Mouse (Mus musculus) right cerebral cortex, postnatal 10 days (tissue): ENCODE data around the gene Sik1.

Source experiments
- DNase-seq, 2 experiments: peaks; one replicate each; pipeline ENCODE4 v3.0.0; 2021; ENCODE audit warnings: low spot score in 2 of 2

Sik1 gene

DNA sequence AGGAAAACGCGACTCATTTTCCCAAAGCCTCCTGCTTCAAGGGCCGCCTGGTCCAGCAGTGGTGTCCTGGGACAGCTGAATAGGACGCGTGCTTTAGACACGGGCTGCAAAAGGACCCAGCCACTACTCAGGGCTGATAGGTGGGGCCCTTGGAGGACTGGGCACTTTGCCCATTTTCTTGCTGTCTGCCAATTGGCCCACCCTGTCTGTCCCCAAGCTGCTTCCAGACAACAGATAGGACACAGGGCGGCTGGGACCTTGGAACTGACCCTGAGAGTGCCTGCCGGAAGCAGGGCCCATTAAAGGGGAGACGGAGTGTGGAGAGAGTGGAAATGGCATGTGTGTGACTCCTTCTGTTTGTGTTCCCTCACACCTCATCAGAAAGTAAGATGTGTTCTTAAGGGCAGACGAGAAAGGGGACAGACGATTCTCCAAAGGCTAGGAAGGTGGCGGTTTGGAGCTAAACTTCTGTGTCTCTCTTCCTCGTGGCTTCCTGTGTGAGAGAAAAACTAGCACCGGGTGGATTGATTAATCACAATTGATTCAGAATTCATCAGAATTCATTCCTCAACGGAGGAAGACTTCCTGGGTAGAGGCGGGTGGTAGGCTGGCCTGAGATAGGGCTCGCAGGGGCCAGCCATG is 1.0 kb upstream of the Sik1 start:
- DNase-seq: peak; percentile 68 to 75

DNA sequence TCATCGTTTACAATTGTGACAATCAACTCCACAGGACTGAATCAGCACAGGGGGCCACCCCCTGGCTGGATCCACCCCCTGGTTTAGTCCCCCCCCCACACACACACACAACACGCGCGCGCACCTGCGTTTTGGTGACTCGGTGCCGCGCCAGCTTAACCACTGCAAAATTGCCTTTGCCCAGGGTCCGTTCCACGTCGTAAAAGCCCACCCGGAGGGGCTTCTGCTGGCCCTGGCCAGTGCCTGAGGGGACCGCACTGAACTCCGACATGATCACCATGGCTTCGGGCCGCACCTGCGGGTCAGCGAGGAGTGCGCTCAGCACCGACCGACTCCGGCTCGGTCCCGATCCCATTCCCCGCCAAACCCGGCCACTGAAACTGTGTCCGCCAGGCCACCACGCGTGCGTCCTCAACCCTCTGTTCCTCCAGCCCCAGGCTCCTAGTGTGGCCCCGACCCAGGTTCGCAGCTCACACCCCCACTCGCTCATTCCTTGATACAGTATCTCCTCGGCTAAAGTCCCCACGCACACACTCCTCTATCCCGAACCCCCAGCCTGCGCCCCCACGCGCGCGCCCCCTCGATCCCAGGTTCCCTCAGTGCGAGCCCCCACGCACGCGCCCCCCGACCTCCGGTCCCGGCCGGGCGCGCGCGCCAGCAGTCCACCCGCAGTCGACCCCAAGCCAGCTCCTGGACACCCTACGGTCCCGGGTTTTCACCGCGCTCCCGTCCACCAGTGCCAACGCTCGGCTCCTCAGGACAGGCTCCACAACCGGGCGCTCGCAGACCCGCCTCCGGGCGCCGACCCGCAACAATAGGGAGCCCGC is 621 bp downstream of the Sik1 start:
- peak; percentile 54 to 70 for DNase-seq

DNA sequence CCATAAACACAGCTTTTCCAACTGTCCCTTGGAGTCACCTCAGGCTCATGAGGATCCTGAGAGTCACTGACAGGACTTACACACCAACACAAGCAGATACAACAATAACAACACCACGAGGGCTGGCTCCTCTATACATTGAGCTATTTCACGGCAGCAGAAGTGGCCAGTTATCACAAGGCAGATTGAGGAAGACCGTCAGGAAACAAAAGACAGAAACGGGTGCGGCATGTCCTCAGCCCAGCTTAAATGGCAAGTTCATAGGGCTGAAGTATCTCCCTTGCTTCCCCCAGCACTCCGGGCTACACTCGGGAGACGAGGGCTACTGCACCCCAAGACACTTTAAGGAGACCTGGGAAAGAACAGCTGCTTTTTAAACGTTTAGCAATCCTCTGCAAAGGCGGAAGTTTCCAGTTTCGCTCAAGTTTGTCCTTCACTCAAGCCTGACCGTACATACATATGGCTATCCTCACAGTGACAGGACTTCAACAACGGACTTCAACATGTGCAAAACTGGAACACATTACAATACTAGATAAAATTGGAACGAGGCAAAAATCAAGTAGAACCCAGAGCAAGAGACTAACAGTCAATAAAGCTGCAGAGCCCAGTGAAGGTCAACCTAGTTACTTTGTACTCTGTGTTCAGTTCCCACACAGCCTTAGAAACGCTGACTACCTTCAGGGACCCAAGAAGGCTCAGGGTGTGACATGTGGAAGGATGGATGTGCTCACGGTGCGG is 2.0 kb downstream of the Sik1 start:
- no peak for DNase-seq

DNA sequence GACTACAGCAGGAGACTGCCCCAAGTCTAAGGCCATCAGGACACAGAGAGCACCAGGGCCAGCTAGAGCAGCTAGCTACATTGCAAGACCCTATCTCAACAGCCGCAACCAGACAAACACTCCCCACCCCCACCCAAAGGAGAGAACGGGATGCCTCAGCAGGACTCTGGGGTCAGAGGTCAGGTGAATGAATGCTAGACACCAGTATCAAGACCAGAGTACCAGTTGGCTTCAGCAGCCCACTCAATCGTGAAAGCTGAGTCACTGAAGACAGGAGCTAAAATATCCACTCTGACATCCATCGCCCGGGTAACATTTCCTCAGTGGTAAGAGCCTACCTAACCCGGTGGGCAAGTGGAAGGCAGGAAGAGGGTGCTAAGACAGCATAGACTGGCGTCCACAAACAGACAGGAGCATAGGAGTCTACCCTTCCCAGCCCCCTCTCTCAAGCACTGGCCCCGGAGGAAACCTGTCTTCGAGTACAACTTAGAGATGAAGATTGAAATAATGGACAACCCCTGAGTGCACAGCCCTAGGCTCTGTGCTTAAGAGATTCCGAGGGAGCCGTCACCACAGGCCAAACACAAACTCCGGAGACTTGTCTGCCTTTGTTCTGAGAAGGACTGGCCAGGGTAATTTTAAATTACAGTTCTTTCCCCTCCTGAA is 2.7 kb downstream of the Sik1 start:
- DNase-seq: no peak

DNA sequence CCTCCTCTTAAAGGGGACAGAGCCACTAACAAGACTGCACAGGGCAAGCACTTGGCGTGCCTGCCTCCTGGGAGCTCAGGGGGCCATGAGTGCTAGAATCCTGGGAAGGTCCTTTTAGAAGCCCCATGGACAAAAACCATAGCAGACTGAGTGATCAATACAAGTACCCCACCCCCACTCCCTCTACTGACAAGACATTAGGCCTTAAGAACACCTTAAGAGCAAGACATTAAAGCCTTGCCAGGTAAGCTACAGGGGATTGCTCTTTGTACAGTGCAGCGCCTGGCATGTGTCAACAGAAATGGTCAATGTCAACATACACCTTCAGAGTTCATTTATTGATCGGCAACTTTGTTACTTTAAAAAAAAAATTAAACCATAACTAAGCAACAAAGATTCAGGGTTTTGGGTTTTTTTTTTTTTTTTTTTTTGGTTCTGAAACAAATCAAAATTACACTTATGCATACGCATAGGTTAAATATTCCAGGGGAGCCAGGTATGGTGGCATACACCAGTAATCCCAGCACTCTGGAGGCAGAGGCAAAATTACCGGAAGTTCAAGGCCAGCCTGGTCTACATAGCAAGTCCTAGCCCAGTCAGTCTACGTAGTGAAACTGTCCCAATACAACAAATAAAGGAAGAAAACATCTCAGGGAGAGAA is 3.7 kb downstream of the Sik1 start:
- DNase-seq: no peak

DNA sequence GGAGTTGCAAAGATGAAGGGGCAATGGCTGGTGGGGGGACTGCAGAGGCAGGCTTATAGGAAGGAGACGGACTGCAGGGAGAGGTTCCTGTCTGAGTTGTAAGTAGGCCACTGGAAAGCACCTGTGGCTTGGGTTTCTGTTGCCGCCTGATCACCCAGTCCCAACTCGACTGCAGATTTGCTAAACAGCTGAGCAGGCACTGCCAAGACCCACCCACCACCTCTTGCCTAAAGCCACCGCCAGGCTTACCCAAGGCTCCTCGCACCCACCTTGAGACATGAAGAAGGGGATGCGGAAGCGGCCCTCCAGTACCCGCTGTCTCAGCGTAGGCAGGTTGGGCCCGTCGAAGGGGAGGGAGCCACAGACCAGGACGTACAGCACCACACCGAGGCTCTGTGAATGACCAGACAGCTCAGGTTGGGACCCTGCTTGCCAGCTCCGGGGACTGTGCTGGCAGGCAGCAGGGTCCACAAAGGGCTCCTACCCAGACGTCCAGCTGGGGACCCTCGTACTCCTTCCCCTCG is 5.1 kb downstream of the Sik1 start:
- DNase-seq: no peak

DNA sequence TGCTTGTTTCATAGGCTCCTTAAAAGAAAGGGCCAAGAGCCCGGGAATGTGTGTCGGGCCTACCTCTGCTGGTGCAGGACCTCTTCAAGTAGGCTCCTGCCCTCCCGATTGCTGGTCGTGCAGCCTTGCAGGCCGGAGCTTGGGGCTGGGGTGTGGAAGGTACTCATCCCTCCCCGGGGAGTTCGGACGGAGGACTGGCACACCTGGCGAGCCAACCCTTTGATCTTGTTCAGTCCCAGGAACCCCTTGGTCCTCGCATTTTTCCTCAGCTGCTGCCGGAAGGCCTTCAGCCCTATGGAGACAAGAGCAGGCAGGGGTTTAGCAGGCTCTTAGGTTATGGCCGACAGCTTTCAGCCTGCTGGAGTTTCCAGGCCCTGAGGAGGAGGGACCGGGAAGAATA is 8.6 kb downstream of the Sik1 start:
- no peak for DNase-seq

DNA sequence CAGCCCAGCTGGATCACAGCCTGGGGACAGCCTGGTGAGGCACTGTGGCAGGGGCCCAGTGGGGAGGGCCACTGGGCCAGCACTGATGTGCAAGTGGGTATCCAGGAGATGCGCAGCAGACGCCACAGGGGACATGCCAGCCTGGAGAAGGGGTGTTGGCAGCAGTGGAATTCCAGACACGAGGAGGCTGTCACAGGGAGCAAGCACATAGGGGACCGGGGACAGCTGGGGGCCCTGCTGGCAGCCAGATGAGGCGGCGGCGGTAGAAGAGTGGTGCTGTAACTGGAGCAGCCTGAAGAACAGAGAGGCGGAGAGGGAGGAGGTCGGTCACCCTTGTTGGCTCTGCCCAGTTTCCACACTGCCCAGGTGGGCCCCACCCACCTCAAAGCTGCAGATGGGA is 9.3 kb downstream of the Sik1 start:
- DNase-seq: no peak

DNA sequence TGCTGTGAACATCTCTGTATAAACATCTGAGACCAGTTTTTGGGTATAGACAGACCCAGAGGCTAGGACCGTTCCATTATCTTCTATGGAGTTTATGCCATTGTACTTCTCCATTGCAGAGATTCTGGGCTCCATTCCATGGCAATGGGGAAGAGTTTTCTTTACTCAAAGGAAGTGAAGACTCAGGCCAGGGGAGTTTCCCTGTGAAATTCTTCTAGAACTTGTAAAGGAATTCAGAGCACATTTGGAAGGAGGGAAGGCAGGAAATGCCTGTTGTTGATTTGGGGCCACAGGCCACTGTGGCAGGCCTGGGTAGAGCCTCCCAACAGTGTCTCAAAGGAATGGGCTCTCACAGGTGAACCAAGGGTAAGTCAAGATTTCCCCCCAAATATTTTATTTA is 11.7 kb downstream of the Sik1 start:
- no peak for DNase-seq

DNA sequence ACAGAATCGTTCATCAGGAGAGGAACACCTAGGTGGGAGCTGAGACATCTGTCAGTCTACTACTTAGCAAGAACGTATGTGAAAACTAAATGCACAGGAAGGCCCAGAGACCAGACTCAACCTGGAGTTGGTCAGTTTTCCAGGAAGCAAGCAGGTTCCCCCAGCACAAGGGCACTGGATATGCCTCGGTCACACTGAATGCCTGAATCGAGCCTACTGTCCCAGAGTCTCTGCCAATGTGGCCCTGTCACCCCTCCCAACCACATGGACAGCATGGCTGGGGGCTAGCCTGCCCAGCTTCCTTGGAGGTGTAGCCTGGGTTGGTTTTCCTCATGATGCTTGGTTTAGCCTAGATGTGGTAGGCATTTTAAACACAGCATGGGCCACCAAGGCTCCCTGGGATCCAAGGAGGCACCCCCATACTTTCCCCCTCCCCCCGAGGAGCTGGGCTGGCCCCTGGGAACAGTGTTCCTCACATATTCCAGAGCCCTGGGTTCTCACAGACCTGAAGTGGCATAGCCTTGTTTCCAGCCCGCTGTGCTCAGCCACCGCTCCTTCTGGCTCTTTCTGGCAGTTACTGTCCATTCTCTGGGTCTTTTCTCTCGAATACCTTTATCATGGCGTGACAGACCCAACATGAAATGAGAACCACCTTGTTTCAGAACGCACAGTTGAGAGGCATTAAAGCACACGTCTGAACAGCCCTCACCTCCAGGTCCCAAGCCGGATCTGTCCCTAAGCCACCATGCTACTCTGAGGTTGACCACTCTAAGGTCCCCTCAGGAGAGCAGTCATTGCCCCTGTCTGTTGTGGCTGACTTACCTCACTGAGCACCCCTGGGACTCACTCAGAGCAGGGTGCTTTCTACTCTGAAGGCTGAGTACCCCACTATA is 12.4 kb downstream of the Sik1 start:
- DNase-seq: no peak

DNA sequence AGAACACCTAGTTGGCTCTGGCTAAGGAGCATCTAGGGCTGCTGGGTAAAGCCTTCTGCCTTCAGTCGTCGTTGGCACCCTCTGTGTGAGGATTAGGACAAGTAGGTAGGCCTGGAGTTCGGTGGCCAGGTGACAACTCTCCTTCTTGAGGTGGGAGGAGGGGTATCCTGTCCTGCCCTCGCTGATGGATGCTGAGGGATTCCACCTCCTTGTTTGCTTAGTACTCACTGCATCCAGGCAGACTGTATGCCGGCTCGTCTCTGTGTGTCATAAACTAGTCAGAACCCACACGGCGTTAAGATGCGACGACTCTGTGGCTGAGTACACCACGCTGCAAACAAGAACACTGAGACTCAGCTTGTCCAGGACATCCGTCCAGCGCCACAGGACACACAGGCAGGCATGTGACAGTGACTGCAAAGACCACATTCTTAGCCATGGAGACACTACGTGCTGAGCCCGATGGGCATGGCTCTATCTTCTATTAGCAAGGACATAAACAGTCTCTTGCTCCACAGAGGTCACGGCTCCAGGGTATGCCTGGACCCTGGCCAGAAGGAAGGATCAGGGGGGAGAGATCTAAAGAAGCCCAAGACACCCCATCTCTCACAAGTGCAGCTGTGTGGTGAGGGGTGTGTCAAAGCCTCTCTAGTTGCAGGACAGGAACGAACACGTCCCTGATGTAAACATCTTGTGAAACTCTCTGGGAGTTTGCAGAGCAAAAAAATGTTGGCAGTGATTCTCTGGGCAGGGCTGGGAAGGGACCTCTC is 13.6 kb downstream of the Sik1 start:
- no peak for DNase-seq

DNA sequence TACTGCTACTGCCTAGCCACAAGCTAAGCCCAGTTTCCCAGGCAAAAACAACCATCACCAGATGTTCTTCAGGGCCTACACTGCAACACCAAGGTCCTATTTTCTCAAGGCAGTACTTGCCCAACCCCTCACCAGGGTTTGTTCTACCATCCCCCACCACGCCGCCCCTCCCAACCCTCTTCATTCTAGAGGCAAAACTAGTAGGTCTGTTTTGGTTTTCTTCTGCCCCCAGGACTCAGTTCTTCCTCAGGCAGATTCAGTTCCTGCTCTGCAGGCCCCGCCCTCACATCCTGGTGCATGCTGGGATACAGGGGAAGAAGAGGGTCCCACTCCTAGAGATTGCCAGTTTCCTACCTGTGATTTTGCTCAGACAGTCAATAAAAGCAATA is 14.2 kb downstream of the Sik1 start:
- DNase-seq: no peak

DNA sequence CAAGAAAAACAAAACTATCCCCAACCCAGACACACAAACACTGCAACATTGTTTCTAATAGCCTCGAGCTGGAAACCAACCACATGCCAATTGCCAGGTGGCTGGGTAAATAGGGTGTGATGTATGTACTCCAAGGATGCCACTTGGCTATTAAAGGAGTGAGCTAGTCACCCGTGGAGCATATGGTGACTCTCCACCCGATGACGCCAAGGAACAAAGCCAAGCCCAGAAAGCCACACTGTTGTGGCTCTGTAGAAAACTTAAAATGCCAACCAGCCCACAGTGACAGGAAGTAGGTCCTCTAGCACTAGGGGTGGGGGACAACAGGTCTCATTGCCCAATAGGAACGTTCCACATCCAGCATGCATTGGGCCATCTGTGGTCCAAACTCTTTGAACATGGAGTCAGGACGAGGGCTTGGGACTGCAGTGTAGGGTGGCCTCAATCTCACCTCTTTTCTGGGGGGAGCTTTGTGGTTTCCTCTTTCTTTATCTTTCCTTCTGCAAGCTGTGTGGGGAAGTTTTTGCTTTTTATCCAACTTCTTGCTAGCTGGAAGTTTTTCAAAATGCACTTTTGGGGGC is 15.1 kb downstream of the Sik1 start:
- no peak for DNase-seq

DNA sequence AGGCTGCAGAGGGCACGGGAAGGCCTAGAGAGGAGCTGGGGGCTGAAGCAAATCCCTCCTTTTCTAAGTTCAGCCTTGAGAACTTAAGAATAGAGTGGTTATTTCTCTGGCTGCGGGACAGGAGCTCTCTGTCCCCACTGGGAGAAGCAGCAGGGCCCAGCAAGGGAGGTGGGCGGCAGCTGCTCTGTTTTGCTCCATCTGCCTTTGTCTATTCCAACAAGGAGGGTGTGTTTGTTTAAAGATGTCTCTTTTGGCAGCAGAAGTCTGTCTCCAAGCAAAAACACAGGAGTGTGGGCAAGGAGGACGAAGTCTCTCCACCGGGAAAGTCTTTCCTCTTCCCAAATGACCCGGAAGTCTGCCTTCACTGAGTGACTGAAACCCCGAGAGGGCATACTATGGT is 18.8 kb downstream of the Sik1 start:
- peak; percentile 61 to 74 for DNase-seq

DNA sequence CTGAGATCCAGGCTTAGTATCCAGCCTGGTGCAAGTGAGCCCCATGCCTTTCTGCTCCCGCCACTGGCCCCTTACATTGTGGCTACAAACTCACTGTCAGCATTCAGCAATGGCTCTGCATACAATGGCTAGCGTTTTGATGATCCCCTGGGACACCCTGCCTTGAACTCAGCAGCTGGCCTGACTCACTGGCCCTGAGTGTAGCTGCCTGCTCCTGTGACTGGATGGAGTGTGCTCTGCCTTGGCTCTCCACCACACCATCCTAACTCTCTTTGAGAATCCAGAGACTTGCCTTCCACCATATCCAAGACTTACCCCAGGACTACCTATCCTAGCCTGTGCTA is 19.4 kb downstream of the Sik1 start:
- DNase-seq: no peak

DNA sequence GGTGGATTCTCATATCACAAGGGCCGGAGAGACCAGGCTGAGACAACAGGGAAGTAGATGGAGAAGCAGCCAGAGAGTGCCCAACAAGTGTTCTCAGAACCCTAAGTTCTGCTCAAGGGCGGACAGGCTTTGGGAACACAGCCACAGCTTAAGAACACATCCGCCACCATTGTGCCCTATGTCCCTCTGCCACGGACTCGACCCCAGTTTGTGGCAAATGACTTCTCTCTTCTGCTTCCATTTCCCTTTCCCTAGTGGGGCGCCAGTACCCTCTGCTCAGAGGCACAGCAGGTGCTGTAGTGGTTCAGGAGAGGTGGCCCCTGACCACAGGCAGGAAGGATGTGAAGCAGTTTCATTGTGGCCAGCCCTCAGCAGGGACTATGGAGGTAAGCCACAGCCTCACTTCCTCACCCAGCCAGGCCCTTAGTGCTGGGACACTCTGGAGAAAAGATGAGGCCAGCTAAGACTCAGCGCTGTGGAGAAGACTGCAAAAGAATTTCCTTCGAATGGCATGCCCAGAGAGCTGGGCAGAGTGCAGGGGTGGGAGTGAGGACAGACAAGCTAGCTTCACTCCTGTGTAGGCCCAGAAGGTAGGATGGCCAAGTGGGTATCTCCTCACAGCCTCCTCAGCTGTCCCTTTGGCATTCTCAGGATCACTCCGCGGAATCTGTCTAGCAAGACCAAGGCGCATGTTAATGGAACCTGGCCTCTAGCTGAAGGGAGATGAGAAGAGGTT is 19.9 kb downstream of the Sik1 start:
- no peak for DNase-seq

DNA sequence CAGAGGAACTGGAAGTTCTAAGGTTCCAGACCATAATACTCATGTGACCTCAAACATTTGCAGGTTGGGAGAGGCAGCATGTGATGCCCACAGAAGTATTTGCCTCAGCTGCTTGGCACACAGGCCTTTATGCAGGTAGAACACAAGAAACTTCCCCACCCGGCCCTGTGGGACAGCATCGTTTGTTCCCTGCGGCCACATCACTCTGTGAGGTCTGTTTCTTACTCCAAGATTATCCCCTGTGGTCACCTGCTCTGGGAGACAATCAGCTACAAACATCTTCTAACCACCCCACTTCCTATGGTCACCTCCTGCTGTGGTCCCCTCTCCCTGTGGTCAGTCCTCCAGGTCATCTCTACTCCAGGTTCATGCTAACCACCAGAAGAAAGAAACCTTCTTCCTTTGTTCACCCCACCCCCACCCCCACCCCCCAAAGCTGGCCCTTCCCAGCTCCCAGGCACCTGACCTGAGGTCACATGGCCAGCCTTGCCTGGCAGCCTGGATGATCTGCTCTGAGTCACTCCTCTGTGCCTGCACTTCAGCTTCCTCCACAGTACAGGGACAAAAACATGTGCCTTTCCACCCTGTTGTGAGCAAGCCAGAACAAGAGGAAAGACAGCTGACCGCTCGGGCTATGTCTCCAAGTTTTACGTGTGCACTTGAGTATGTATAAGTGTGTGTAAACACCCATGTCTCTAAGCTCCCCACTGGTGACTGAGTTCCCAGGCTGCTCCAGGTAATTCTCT is 21.1 kb downstream of the Sik1 start:
- DNase-seq: no peak

DNA sequence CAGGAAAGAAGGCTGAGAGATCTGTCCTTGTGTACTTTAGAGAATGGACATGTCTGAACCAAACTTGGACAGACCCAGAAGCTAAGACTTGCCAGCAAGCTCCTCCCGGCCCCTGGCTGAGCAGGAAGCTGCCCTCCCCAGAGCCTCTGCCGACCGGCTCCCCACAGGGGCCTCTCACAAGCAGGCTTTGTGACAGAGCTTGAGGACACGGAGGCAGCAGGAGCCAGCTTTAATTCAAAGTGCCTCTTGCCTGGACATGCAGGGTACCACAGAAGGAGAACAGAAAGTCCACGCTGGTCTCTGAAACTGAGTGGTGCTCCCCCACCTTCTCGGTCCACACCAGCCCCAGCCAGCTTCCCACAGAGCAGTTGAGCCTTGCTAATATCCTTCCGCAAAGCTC is 21.9 kb downstream of the Sik1 start:
- DNase-seq: no peak
